Mouse (Mus musculus): ENCODE data around the gene Axin2. TPM values are rescaled to one million over a fixed set of nuclear protein-coding genes. Genes with fewer than 3 reads are reported as not detected.

Axin2 gene
- total and polyA plus RNA-seq, 2 experiments from 2014 or later, result 0.90 to 2.8 TPM

DNA sequence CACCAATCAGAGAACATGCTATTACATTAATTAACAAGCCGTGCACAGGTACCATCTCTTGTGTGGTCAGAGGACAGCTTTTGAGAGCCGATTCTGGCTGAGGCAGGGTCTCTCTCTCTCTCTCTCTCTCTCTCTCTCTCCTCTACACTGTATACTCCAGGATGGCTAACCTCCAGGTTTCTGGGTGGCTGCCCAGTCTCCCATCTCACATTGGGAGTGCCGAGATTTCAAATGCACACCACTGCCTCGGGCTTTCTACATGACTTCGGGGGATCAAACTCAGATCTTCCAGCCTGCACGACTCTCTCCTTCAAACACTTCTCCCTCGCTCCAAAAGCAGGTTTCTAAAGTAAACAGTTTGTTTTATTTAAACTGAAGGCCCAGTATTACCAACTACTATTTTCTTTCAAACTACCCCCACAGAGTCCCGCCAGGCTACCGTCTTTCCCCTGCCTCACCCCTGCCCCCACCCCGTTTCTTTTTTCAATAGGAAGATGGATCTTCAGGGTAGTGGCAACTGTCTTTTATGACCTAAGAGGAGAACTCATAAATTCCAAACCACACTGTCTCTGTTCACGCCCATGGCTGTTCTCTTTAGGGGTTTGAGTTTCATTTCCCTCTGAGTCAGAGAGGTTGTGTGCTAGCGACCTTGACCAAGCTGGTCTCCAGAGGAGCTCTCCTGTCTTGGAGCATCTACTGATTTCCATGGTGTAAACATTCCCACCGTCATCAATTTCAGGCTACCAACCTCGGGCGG lies 43.5 kb downstream of the Axin2 start:
- no peak for ATAC-seq (ENCODE audit: insufficient read depth, low read depth)
- H3K36me3 ChIP-seq (replicated peaks; ENCODE audit: control insufficient read depth, insufficient read depth, low read length), result no peaks in the 10 kb centered on the region
- no peak overlapping the region for H3K9ac ChIP-seq (replicated peaks; ENCODE audit: low read depth, low read length)
- H3K4me2 ChIP-seq (ENCODE audit: low read depth, low read length), result no peak overlapping the region
- H3K27ac ChIP-seq (ENCODE audit: low read depth), result no peak overlapping the region
- no peaks in the 10 kb centered on the region for H3K4me1 ChIP-seq (ENCODE audit: control insufficient read depth, insufficient read depth)
- WGBS, result 74% methylated on average over 15 of the region's 15 CpGs
- H3K9me3 ChIP-seq (replicated peaks; ENCODE audit: control insufficient read depth, low read length), result no peaks in the 10 kb centered on the region
- no peak for TF ChIP-seq EP300 (IDR thresholded peaks at IDR 0.05; ENCODE audit: low read depth)
- TF ChIP-seq CTCF (IDR thresholded peaks at IDR 0.05; ENCODE audit: low read depth), result no peak
- no peak overlapping the region for H3K4me3 ChIP-seq (ENCODE audit: low read depth, low read length)
- no peaks in the 10 kb centered on the region for H3K27me3 ChIP-seq (ENCODE audit: control insufficient read depth, insufficient read depth, low read length)
- no peak for DNase-seq (ENCODE audit: low spot score)

DNA sequence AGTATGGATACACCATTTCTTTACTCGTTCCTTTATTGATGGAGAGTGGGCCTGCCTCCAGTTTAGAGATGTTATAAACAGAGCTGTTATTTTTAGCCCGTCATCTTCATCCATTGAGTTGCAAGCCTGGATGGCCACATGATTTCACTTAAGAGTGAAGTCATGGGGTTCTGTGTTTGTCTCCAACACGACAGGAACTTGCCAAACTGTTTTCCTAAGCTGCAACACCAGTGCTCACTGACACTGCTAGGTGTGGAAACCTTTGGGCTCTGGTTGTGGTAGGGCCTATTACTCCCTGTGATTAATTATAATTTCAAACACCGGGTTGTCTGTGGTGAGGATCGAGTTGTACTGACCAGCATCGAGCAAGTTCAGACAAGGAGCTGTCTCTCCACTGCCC lies 45.6 kb downstream of the Axin2 start:
- Histone ChIP-seq H3K9me3 (replicated peaks; ENCODE audit: control insufficient read depth, low read length) (peaks cover 2% of the 10 kb centered on the region; the same call in 1 of the 2 replicates), H3K27ac (ENCODE audit: low read depth) (peak overlapping the region; percentile 57), H3K4me3 (ENCODE audit: low read depth, low read length) (no peak overlapping the region), H3K4me2 (ENCODE audit: low read depth, low read length) (no peak overlapping the region), H3K27me3 (ENCODE audit: control insufficient read depth, insufficient read depth, low read length) (no peaks in the 10 kb centered on the region), H3K36me3 (replicated peaks; ENCODE audit: control insufficient read depth, insufficient read depth, low read length) (no peaks in the 10 kb centered on the region), H3K4me1 (ENCODE audit: control insufficient read depth, insufficient read depth) (no peaks in the 10 kb centered on the region), H3K9ac (replicated peaks; ENCODE audit: low read depth, low read length) (no peak overlapping the region)
- TF ChIP-seq CTCF (IDR thresholded peaks at IDR 0.05; ENCODE audit: low read depth), result no peak
- no peak for TF ChIP-seq EP300 (IDR thresholded peaks at IDR 0.05; ENCODE audit: low read depth)
- WGBS, result 23% methylated on average over 6 of the region's 6 CpGs
- DNase-seq (ENCODE audit: low spot score) (peak; percentile 43), ATAC-seq (ENCODE audit: insufficient read depth, low read depth) (peak; percentile 69)

GRCm38 (mm10) chr11:108973459-108973858 lies 53.3 kb downstream of the Axin2 start:
- Histone ChIP-seq H3K9ac (replicated peaks; ENCODE audit: low read depth, low read length) (no peak overlapping the region), H3K4me3 (ENCODE audit: low read depth, low read length) (no peak overlapping the region), H3K27ac (ENCODE audit: low read depth) (no peak overlapping the region), H3K27me3 (ENCODE audit: control insufficient read depth, insufficient read depth, low read length) (no peaks in the 10 kb centered on the region), H3K36me3 (replicated peaks; ENCODE audit: control insufficient read depth, insufficient read depth, low read length) (no peaks in the 10 kb centered on the region), H3K4me1 (ENCODE audit: control insufficient read depth, insufficient read depth) (no peaks in the 10 kb centered on the region), H3K9me3 (replicated peaks; ENCODE audit: control insufficient read depth, low read length) (peaks cover 5% of the 10 kb centered on the region; the same call in 1 of the 2 replicates), H3K4me2 (ENCODE audit: low read depth, low read length) (no peak overlapping the region)
- no peak for ATAC-seq (ENCODE audit: insufficient read depth, low read depth)
- no peak for DNase-seq (ENCODE audit: low spot score)
- WGBS, result 63% methylated on average over 4 of the region's 4 CpGs
- TF ChIP-seq EP300 (IDR thresholded peaks at IDR 0.05; ENCODE audit: low read depth), result no peak
- no peak for TF ChIP-seq CTCF (IDR thresholded peaks at IDR 0.05; ENCODE audit: low read depth)

DNA sequence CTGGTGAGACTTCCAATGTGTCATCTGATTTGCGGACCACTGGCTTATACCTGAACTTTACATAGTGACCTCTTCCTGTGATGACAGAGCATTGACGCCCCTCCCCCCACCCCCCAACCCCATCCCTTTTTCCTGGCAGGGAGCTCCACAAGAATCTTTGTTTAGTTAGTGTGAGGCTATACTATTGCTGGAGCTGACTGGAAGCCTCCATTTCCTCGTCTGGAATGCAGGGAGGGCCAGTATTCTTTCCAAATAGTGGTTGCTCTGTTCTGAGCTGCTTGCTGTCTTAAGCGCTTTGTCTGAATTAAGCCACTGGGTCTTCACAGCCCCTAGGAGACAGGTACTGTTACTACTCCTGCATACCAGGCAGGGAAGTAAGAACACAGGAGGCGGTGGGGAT lies 53.7 kb downstream of the Axin2 start:
- Histone ChIP-seq H3K4me1 (ENCODE audit: control insufficient read depth, insufficient read depth) (no peaks in the 10 kb centered on the region), H3K4me3 (ENCODE audit: low read depth, low read length) (no peak overlapping the region), H3K27ac (ENCODE audit: low read depth) (no peak overlapping the region), H3K27me3 (ENCODE audit: control insufficient read depth, insufficient read depth, low read length) (no peaks in the 10 kb centered on the region), H3K36me3 (replicated peaks; ENCODE audit: control insufficient read depth, insufficient read depth, low read length) (no peaks in the 10 kb centered on the region), H3K9ac (replicated peaks; ENCODE audit: low read depth, low read length) (no peak overlapping the region), H3K9me3 (replicated peaks; ENCODE audit: control insufficient read depth, low read length) (peaks cover 5% of the 10 kb centered on the region; the same call in 1 of the 2 replicates), H3K4me2 (ENCODE audit: low read depth, low read length) (no peak overlapping the region)
- ATAC-seq (ENCODE audit: insufficient read depth, low read depth) (no peak), DNase-seq (ENCODE audit: low spot score) (no peak)
- no peak for TF ChIP-seq EP300 (IDR thresholded peaks at IDR 0.05; ENCODE audit: low read depth)
- TF ChIP-seq CTCF (IDR thresholded peaks at IDR 0.05; ENCODE audit: low read depth), result no peak
- 55% methylated on average over 5 of the region's 5 CpGs for WGBS

DNA sequence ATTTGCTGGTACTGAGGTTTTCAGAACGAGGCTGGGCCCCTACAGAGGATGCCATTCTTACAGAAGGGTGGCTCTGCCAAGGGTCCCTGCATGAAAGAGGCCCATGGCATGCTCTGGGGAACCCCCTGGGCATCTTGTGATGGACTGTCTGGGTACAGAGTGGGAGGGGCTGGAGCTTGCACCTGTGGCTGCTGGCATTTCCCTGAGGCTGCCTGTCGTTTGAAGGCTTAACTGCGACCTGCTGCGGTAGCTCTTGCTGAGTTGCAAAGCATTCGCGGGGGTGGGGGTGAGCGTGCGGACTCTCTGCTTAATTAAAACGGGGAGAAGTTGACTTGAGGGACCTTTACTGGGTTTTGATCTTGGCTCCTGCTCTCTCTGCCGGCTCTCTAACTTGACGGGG lies 55.4 kb downstream of the Axin2 start:
- Histone ChIP-seq H3K4me3 (ENCODE audit: low read depth, low read length) (no peak overlapping the region), H3K9me3 (replicated peaks; ENCODE audit: control insufficient read depth, low read length) (peaks cover 4% of the 10 kb centered on the region; the same call in 1 of the 2 replicates), H3K9ac (replicated peaks; ENCODE audit: low read depth, low read length) (no peak overlapping the region), H3K4me2 (ENCODE audit: low read depth, low read length) (no peak overlapping the region), H3K27me3 (ENCODE audit: control insufficient read depth, insufficient read depth, low read length) (no peaks in the 10 kb centered on the region), H3K27ac (ENCODE audit: low read depth) (no peak overlapping the region), H3K36me3 (replicated peaks; ENCODE audit: control insufficient read depth, insufficient read depth, low read length) (no peaks in the 10 kb centered on the region), H3K4me1 (ENCODE audit: control insufficient read depth, insufficient read depth) (no peaks in the 10 kb centered on the region)
- 44% methylated on average over 11 of the region's 11 CpGs for WGBS
- ATAC-seq (ENCODE audit: insufficient read depth, low read depth) (no peak), DNase-seq (ENCODE audit: low spot score) (no peak)
- TF ChIP-seq EP300 (IDR thresholded peaks at IDR 0.05; ENCODE audit: low read depth) (no peak), CTCF (IDR thresholded peaks at IDR 0.05; ENCODE audit: low read depth) (no peak)

GRCm38 (mm10) chr11:108980530-108980929 lies 60.4 kb downstream of the Axin2 start:
- DNase-seq (ENCODE audit: low spot score) (peak; percentile 33), ATAC-seq (ENCODE audit: insufficient read depth, low read depth) (peak; percentile 58)
- H3K9ac ChIP-seq (replicated peaks; ENCODE audit: low read depth, low read length), result no peak overlapping the region
- H3K4me1 ChIP-seq (ENCODE audit: control insufficient read depth, insufficient read depth), result no peaks in the 10 kb centered on the region
- TF ChIP-seq CTCF (IDR thresholded peaks at IDR 0.05; ENCODE audit: low read depth) (peak; percentile 12; the same call in 1 of the 2 replicates), EP300 (IDR thresholded peaks at IDR 0.05; ENCODE audit: low read depth) (peak; percentile 31; the same call in 1 of the 2 replicates)
- H3K4me3 ChIP-seq (ENCODE audit: low read depth, low read length), result no peak overlapping the region
- H3K9me3 ChIP-seq (replicated peaks; ENCODE audit: control insufficient read depth, low read length), result no peaks in the 10 kb centered on the region
- 30% methylated on average over 12 of the region's 12 CpGs for WGBS
- H3K4me2 ChIP-seq (ENCODE audit: low read depth, low read length), result no peak overlapping the region
- H3K36me3 ChIP-seq (replicated peaks; ENCODE audit: control insufficient read depth, insufficient read depth, low read length), result no peaks in the 10 kb centered on the region
- no peak overlapping the region for H3K27ac ChIP-seq (ENCODE audit: low read depth)
- 0 out of 2 replicates have a peak, but pooled peaks cover 7% of the 10 kb centered on the region for H3K27me3 ChIP-seq (ENCODE audit: control insufficient read depth, insufficient read depth, low read length)

All from heart, postnatal 0 days (tissue).